Mouse (Mus musculus) ES-Bruce4 (cell line): ENCODE data around the gene Zcchc17. TPM values are rescaled to one million over a fixed set of nuclear protein-coding genes. Genes with fewer than 3 reads are reported as not detected.

Experiments used
- H3K27ac ChIP-seq: 2 replicates; pipeline ENCODE4 v1.5.1; 2012; ENCODE audit warnings: low read length, inconsistent platforms; ENCODE audit not compliant: insufficient read depth
- H3K27me3 ChIP-seq: 2 replicates; pipeline ENCODE4 v1.6.1; 2012; ENCODE audit warnings: mild to moderate bottlenecking, low read length, inconsistent platforms; ENCODE audit not compliant: control insufficient read depth, poor library complexity, insufficient read depth, severe bottlenecking
- H3K36me3 ChIP-seq: 2 replicates; pipeline ENCODE4 v1.6.1; 2012; ENCODE audit warnings: inconsistent platforms, mild to moderate bottlenecking, low read length, moderate library complexity; ENCODE audit not compliant: control insufficient read depth, poor library complexity, insufficient read depth, severe bottlenecking
- H3K4me1 ChIP-seq: one replicate; pipeline ENCODE4 v1.8.1; 2011; ENCODE audit warnings: low read length; ENCODE audit not compliant: control insufficient read depth, insufficient read depth
- H3K4me3 ChIP-seq: 2 replicates; pipeline ENCODE4 v1.5.1; 2011; ENCODE audit warnings: low read depth, mild to moderate bottlenecking, low read length
- H3K9ac ChIP-seq: 2 replicates; pipeline ENCODE4 v1.6.1; 2012; ENCODE audit warnings: low read depth, mild to moderate bottlenecking, inconsistent platforms; ENCODE audit not compliant: poor library complexity, severe bottlenecking
- H3K9me3 ChIP-seq: replicated peaks from 2 replicates; pipeline ENCODE4 v1.6.1; 2012; ENCODE audit warnings: mild to moderate bottlenecking, low read length, inconsistent platforms; ENCODE audit not compliant: control insufficient read depth, poor library complexity, insufficient read depth, severe bottlenecking
- CTCF ChIP-seq: IDR thresholded peaks from one replicate; pipeline ENCODE4 v1.8.1; 2011; ENCODE audit warnings: low read depth, low read length
- EP300 ChIP-seq: IDR thresholded peaks from 2 replicates; pipeline ENCODE4 v1.6.1; 2011; ENCODE audit warnings: low read depth, low read length; ENCODE audit not compliant: insufficient read depth
- POLR2A ChIP-seq: IDR thresholded peaks from one replicate; pipeline ENCODE4 v1.8.1; 2011; ENCODE audit warnings: low read length; ENCODE audit not compliant: insufficient read depth
- polyA plus RNA-seq: library from polyadenylated mRNA; stranded (reverse); fragments of >200 nt; gene quantifications from 2 replicates; pipeline ENCODE4 v1.2.4, GENCODE M21; 2011; ENCODE audit warnings: low read depth; ENCODE audit not compliant: missing spikeins, insufficient read depth, insufficient read length

Zcchc17 gene
- polyA plus RNA-seq, 1 experiment: 25.1 TPM

DNA sequence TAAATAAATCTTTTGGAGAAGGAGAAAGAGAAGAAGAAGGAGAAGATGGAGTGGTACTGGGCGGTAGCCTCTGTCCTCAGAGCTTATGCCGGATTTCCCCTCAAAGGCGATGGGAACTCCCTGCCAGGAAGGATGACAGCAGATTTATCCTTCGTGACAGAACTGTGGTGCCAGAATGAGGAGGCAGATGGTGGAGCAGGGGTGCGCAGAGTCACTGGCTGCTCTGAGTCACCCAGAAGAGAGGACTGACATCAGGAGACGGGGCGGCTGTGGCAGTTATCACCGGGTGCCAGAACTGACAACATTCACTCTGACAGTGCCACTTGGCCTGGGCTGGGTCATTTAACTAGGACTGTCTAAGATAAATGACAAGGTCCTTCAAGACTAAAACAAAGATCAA is 89.7 kb downstream of the Zcchc17 start:
- peaks cover 2% of the 10 kb centered on the region for H3K4me1 ChIP-seq
- no peaks in the 10 kb centered on the region for H3K9me3 ChIP-seq

DNA sequence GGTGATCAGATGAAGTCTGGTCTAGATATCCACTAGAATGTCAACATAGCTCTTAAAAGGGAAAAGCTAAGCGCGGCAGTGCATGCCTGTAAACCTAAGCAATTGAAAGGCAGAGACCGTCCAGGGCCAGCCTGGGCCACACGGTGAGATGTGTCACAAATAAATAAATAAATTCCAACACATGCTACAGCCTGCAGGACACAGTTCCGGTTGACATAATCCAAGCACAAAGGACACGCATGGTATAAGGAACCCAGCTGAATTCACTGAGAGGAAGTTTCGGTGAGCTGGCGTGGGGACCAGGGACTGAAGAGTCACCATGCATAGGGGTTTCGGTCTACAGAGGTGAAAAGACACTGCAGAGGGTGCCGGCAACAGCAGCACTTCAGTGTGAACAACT is 91.0 kb downstream of the Zcchc17 start:
- H3K27me3 ChIP-seq: no peaks in the 10 kb centered on the region
- no peak overlapping the region for H3K9ac ChIP-seq
- no peaks in the 10 kb centered on the region for H3K36me3 ChIP-seq
- TF ChIP-seq CTCF: no peak
- TF ChIP-seq EP300: no peak
- peaks cover 2% of the 10 kb centered on the region for H3K4me1 ChIP-seq
- H3K4me3 ChIP-seq: no peak overlapping the region
- H3K27ac ChIP-seq: no peak overlapping the region
- no peaks in the 10 kb centered on the region for H3K9me3 ChIP-seq

More for the DNA sequence above, 89.7 kb downstream of the Zcchc17 start:
- TF ChIP-seq POLR2A (no peak), EP300 (no peak)
- Histone ChIP-seq H3K9ac (no peak overlapping the region), H3K27ac (no peak overlapping the region), H3K27me3 (peaks cover 5% of the 10 kb centered on the region; the same call in 1 of the 2 replicates), H3K36me3 (no peaks in the 10 kb centered on the region), H3K4me3 (no peak overlapping the region)

DNA sequence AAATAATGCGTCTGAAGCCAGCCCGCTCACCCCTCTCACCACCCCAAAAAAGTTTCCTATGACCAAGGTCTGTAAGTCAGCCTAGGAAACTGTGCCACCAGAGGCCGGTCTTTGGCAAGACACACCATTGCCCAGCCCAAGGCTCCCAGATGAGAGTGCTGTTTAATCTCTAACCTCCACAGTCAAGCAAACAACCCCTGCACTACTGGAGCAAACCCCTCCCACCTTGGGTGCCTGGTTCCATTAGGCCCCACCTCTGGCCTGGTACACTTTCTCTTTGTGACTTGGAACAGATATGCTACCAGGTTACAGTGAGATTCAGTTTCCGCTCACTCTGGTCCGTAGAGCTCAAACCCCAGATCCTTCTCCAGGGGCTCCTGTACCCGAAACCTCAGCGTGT is 92.7 kb downstream of the Zcchc17 start:
- no peaks in the 10 kb centered on the region for H3K9me3 ChIP-seq
- peaks cover 2% of the 10 kb centered on the region for H3K4me1 ChIP-seq
- H3K36me3 ChIP-seq: no peaks in the 10 kb centered on the region
- H3K4me3 ChIP-seq: no peak overlapping the region
- no peak overlapping the region for H3K27ac ChIP-seq
- TF ChIP-seq EP300 (no peak), CTCF (no peak), POLR2A (no peak)
- H3K9ac ChIP-seq: no peak overlapping the region
- no peaks in the 10 kb centered on the region for H3K27me3 ChIP-seq

DNA sequence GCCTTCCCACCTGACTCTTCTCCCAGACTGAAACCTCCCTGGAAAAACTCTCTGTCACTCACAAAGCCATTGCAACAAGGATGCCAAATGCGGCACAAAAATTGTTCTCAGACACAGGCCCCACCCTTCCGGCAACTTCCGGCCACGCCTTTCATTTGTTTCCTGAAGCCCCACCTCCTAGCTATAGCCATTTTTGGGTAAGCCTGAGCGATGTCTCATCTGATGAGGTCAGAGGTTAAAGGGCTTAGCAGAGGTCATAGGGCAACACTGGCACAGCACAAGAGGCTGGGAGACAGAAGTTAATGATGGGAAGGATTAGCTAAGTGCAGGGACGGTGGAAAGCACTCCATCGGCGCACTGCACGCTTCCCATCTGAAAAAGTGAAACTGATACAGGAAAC is 93.1 kb downstream of the Zcchc17 start:
- no peaks in the 10 kb centered on the region for H3K36me3 ChIP-seq
- no peak overlapping the region for H3K27ac ChIP-seq
- peaks cover 2% of the 10 kb centered on the region for H3K4me1 ChIP-seq
- no peak for TF ChIP-seq CTCF
- TF ChIP-seq EP300: no peak
- no peak for TF ChIP-seq POLR2A
- H3K9me3 ChIP-seq: no peaks in the 10 kb centered on the region
- no peaks in the 10 kb centered on the region for H3K27me3 ChIP-seq
- H3K4me3 ChIP-seq: no peak overlapping the region
- H3K9ac ChIP-seq: no peak overlapping the region

Other genes with a start within 250 kb of the Zcchc17 start
- gene Hcrtr1, start 220.6 kb downstream of the Zcchc17 start, polyA plus RNA-seq: 0.82 and 0.91 TPM in 2 replicates
- gene Tinagl1, start 184.8 kb downstream of the Zcchc17 start, polyA plus RNA-seq: 35.2 and 35.4 TPM in 2 replicates
- gene Gm853, start 137.5 kb downstream of the Zcchc17 start, polyA plus RNA-seq: not detected in 2 replicates
- gene Serinc2, start 80.7 kb downstream of the Zcchc17 start, polyA plus RNA-seq: 12.9 and 15.2 TPM in 2 replicates
- 803 and 870 TPM in 2 replicates for gene Fabp3, start 51.3 kb downstream of the Zcchc17 start, polyA plus RNA-seq
- gene Gm10570, start 51.3 kb downstream of the Zcchc17 start, polyA plus RNA-seq: not detected in 2 replicates
- 84.2 and 88.4 TPM in 2 replicates for gene Snrnp40, start 189 bp upstream of the Zcchc17 start, polyA plus RNA-seq
- 52.0 and 55.9 TPM in 2 replicates for gene Nkain1, start 214.2 kb upstream of the Zcchc17 start, polyA plus RNA-seq